Mouse (Mus musculus): ENCODE results near the gene Sec1. TPM values are rescaled to one million over a fixed set of nuclear protein-coding genes. Genes with fewer than 3 reads are reported as not detected.

The Sec1 gene
- total and polyA plus RNA-seq, 2 experiments from 2014 or later = 0.33 to 1.3 TPM

DNA sequence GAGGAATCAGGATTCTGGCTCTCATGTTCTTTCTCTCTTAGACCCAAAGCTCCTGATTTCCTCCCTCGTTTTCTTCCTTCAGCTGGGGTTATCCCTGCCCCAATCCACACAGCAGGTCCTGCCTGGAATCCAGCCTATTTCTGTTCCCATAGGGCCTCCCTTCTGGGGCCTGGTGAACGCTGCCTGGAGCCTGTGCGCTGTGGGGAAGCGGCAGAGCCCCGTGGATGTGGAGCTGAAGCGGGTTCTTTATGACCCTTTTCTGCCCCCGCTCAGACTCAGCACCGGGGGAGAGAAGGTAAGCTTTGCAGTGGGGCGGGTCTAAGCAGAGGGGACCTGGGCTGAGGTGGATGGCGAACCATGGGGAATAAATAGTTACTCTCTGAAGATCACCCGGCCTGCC, 6.9 kb upstream of the Sec1 start:
- Histone ChIP-seq H3K27ac (ENCODE audit: low read depth) (no peak overlapping the region; the same call in 1 of the 2 replicates), H3K4me1 (ENCODE audit: control insufficient read depth, insufficient read depth) (peaks cover 19% of the 10 kb centered on the region), H3K4me2 (ENCODE audit: low read depth, low read length) (peak overlapping the region; percentile 63), H3K9me3 (replicated peaks; ENCODE audit: control insufficient read depth, low read length) (no peaks in the 10 kb centered on the region), H3K27me3 (ENCODE audit: control insufficient read depth, insufficient read depth, low read length) (peaks cover 24% of the 10 kb centered on the region), H3K4me3 (ENCODE audit: low read depth, low read length) (peak overlapping the region; percentile 20; the same call in 1 of the 2 replicates), H3K9ac (replicated peaks; ENCODE audit: low read depth, low read length) (peak overlapping the region; percentile 47; the same call in 1 of the 2 replicates), H3K36me3 (replicated peaks; ENCODE audit: control insufficient read depth, insufficient read depth, low read length) (no peaks in the 10 kb centered on the region)
- ATAC-seq (ENCODE audit: insufficient read depth, low read depth) (no peak), DNase-seq (ENCODE audit: low spot score) (no peak)
- no peak for TF ChIP-seq CTCF (IDR thresholded peaks at IDR 0.05; ENCODE audit: low read depth)
- TF ChIP-seq EP300 (IDR thresholded peaks at IDR 0.05; ENCODE audit: low read depth) = no peak
- 33% methylated on average over 11 of the region's 11 CpGs for WGBS

DNA sequence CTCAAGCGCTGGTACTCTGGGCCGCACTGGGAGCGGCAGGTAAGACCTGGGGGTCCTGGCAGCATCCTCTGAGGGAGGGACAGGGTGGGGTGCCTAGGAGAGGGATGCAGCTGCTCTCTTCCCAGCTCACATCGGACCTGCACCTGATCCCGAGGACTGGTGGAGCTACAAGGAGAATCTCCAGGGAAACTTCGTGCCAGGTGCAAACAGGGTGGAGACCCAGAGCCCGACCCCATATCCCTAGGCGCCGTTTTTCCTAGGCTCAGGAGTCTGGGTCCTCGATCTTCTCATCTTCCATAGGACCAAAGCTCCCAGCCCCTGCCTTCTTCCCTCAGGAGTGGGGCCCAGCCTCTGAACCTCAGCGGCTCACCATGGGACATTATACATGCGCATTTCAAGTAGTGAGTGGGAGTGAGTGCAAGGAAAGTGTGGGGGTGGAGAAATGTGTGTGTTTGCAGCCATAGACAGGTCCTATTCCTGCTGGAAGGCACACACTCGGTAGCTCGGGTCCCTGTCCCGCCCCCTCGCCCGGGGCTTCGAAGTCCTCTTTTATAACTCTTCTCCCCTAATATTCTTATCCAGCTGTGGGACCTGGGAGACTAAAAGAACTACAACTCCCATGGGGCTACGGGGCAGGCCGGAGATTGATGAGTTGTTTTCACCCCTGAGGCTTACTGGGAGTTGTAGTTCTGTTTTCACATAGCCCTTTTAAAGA, 6.3 kb upstream of the Sec1 start:
- WGBS = under 1% methylated on average over 20 of the region's 20 CpGs
- ATAC-seq (ENCODE audit: insufficient read depth, low read depth) = no peak
- Histone ChIP-seq H3K4me1 (ENCODE audit: control insufficient read depth, insufficient read depth) (peaks cover 19% of the 10 kb centered on the region), H3K4me3 (ENCODE audit: low read depth, low read length) (peak overlapping the region; percentile 44), H3K27me3 (ENCODE audit: control insufficient read depth, insufficient read depth, low read length) (peaks cover 24% of the 10 kb centered on the region), H3K36me3 (replicated peaks; ENCODE audit: control insufficient read depth, insufficient read depth, low read length) (no peaks in the 10 kb centered on the region), H3K4me2 (ENCODE audit: low read depth, low read length) (peak overlapping the region; percentile 63), H3K9me3 (replicated peaks; ENCODE audit: control insufficient read depth, low read length) (no peaks in the 10 kb centered on the region), H3K27ac (ENCODE audit: low read depth) (no peak overlapping the region), H3K9ac (replicated peaks; ENCODE audit: low read depth, low read length) (peak overlapping the region; percentile 43; the same call in 1 of the 2 replicates)
- no peak for TF ChIP-seq CTCF (IDR thresholded peaks at IDR 0.05; ENCODE audit: low read depth)
- peak; percentile 83 for DNase-seq (ENCODE audit: low spot score)

DNA sequence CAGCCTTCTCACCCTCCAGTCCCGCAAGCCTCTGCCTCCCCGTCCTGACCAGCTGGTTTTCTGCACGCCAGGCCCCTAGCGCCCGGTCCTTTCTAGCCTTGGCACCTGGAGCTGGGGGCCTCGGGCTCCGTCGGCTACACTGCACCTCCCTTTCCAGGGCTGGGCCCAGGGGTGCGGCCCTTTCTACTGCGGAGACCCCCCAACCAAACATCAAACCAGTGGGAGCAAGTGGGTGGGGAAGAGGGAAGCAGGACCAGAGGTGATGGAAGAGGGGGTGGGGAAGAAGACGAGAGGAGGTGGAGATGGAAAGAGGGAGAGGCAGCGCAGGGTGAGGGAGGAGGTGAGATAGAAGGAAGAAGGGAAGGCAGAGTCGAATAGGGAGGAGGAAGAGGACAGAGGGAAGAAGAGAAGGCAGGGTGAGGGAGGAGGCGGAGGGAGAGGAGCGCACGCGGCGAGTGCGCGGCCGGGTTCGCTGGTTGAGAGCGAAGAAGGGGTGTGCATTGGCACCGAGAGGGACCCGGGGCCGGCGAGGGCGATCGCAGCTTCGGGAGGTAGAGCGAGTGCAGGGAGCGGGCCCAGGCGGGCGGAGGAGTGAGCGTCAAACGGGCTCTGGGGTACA, 5.4 kb upstream of the Sec1 start, which contains the start of gene Car11:
Gene Car11, plus strand, starts transcription at position 321 of the 619 bp plus-strand sequence.
- Histone ChIP-seq H3K36me3 (replicated peaks; ENCODE audit: control insufficient read depth, insufficient read depth, low read length) (no peaks in the 10 kb centered on the region), H3K9ac (replicated peaks; ENCODE audit: low read depth, low read length) (peak within 1 kb of the TSS; percentile 43; the same call in 1 of the 2 replicates), H3K4me3 (ENCODE audit: low read depth, low read length) (peak within 1 kb of the TSS; percentile 44), H3K4me2 (ENCODE audit: low read depth, low read length) (peak within 1 kb of the TSS; percentile 63), H3K27me3 (ENCODE audit: control insufficient read depth, insufficient read depth, low read length) (peaks cover 24% of the 10 kb centered on the region), H3K9me3 (replicated peaks; ENCODE audit: control insufficient read depth, low read length) (no peaks in the 10 kb centered on the region), H3K27ac (ENCODE audit: low read depth) (no peak within 1 kb of the TSS), H3K4me1 (ENCODE audit: control insufficient read depth, insufficient read depth) (peaks cover 19% of the 10 kb centered on the region)
- DNase-seq (ENCODE audit: low spot score) (no peak), ATAC-seq (ENCODE audit: insufficient read depth, low read depth) (no peak)
- TF ChIP-seq EP300 (IDR thresholded peaks at IDR 0.05; ENCODE audit: low read depth) = no peak
- TF ChIP-seq CTCF (IDR thresholded peaks at IDR 0.05; ENCODE audit: low read depth) = no peak
- WGBS = 3% methylated on average over 35 of the region's 36 CpGs

DNA sequence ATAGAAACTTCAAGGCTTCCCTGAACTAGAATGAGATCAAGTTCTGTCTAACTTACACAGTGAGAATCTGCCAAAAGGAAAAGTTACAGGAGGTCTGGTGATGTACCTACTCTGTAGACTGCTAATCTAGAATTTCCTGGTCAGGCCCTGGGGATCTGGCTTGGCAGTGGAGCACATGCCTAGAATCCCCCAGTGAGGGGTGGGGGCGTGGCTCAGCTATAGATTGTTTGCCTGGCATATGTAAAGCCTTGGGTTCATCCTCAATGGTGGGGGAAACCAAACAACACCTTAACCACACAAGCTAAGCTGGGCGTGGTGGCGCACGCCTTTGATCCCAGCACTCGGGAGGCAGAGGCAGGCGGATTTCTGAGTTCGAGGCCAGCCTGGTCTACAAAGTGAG, 3.7 kb upstream of the Sec1 start:
- Histone ChIP-seq H3K9ac (replicated peaks; ENCODE audit: low read depth, low read length) (no peak overlapping the region), H3K4me3 (ENCODE audit: low read depth, low read length) (no peak overlapping the region), H3K9me3 (replicated peaks; ENCODE audit: control insufficient read depth, low read length) (no peaks in the 10 kb centered on the region), H3K4me1 (ENCODE audit: control insufficient read depth, insufficient read depth) (peaks cover 11% of the 10 kb centered on the region), H3K4me2 (ENCODE audit: low read depth, low read length) (no peak overlapping the region), H3K27me3 (ENCODE audit: control insufficient read depth, insufficient read depth, low read length) (peaks cover 24% of the 10 kb centered on the region), H3K27ac (ENCODE audit: low read depth) (no peak overlapping the region), H3K36me3 (replicated peaks; ENCODE audit: control insufficient read depth, insufficient read depth, low read length) (no peaks in the 10 kb centered on the region)
- no peak for DNase-seq (ENCODE audit: low spot score)
- WGBS = 70% methylated on average over 7 of the region's 7 CpGs
- ATAC-seq (ENCODE audit: insufficient read depth, low read depth) = no peak
- TF ChIP-seq CTCF (IDR thresholded peaks at IDR 0.05; ENCODE audit: low read depth) (no peak), EP300 (IDR thresholded peaks at IDR 0.05; ENCODE audit: low read depth) (no peak)

DNA sequence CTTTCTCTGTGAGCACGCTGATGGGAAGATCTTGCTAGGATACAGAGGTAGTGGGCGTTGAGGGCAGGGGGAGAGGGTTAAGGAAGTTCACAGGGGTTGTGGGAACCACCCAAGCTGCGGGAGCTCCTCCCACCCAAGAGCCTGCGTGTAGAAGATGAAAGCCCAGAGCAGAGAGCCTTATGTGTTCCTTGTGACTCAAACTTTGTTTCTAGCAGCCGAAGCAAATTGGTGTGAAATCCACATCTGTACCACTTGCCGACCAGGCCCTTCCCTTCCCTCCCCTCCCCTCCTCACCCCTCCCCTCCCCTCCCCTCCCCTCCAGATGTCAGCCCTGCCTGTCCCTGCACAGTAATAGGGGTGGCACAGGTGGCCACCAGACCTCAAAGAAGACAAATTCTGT, 896 bp upstream of the Sec1 start:
- TF ChIP-seq EP300 (IDR thresholded peaks at IDR 0.05; ENCODE audit: low read depth) = no peak
- TF ChIP-seq CTCF (IDR thresholded peaks at IDR 0.05; ENCODE audit: low read depth) = no peak
- Histone ChIP-seq H3K27ac (ENCODE audit: low read depth) (no peak overlapping the region), H3K27me3 (ENCODE audit: control insufficient read depth, insufficient read depth, low read length) (peaks cover 19% of the 10 kb centered on the region), H3K4me1 (ENCODE audit: control insufficient read depth, insufficient read depth) (peaks cover 16% of the 10 kb centered on the region), H3K36me3 (replicated peaks; ENCODE audit: control insufficient read depth, insufficient read depth, low read length) (no peaks in the 10 kb centered on the region), H3K4me2 (ENCODE audit: low read depth, low read length) (no peak overlapping the region), H3K9ac (replicated peaks; ENCODE audit: low read depth, low read length) (no peak overlapping the region), H3K4me3 (ENCODE audit: low read depth, low read length) (no peak overlapping the region), H3K9me3 (replicated peaks; ENCODE audit: control insufficient read depth, low read length) (no peaks in the 10 kb centered on the region)
- no peak for ATAC-seq (ENCODE audit: insufficient read depth, low read depth)
- WGBS = 30% methylated on average over 6 of the region's 6 CpGs
- no peak for DNase-seq (ENCODE audit: low spot score)
